Mouse (Mus musculus): ENCODE data around the gene Map3k4. TPM values are rescaled to one million over a fixed set of nuclear protein-coding genes. Genes with fewer than 3 reads are reported as not detected.

Map3k4 gene
- polyA plus RNA-seq, 2 experiments from 2014 or later: 12.9 to 13.4 TPM

DNA sequence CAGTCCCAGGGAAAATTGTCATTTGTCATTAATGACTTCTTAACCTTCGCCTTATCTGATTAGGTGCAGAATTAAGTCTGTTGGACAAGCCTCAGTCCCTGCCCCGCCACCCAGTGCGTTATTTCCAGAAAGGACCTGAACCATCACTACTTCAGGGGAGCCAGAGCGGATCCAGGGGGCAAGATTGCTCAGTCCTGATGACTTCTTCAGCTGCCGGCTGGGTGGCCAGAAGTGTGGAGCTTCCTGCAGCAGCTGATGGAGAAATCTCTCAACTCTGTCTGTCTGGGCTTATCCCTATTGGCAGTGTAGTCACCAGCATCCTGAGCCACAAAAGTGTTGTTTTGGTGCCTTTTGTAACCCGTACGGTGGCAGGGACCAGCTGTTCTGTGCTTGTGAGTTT lies 139.3 kb downstream of the Map3k4 start:
- ATAC-seq: no peak

Other genes starting within 250 kb of the Map3k4 start
- gene Agpat4, start 200.1 kb downstream of the Map3k4 start, polyA plus RNA-seq (2017; shearing (Covaris generic)): 10 to 100 TPM; 15.8 to 18.2 TPM
- gene Plg, start 59.8 kb upstream of the Map3k4 start, polyA plus RNA-seq (2017; shearing (Covaris generic)): not detected
- not detected for gene Slc22a3, start 188.9 kb upstream of the Map3k4 start, polyA plus RNA-seq (2017; shearing (Covaris generic))